Mouse (Mus musculus): Measurements from ENCODE around the gene Tgfbrap1.

DNA sequence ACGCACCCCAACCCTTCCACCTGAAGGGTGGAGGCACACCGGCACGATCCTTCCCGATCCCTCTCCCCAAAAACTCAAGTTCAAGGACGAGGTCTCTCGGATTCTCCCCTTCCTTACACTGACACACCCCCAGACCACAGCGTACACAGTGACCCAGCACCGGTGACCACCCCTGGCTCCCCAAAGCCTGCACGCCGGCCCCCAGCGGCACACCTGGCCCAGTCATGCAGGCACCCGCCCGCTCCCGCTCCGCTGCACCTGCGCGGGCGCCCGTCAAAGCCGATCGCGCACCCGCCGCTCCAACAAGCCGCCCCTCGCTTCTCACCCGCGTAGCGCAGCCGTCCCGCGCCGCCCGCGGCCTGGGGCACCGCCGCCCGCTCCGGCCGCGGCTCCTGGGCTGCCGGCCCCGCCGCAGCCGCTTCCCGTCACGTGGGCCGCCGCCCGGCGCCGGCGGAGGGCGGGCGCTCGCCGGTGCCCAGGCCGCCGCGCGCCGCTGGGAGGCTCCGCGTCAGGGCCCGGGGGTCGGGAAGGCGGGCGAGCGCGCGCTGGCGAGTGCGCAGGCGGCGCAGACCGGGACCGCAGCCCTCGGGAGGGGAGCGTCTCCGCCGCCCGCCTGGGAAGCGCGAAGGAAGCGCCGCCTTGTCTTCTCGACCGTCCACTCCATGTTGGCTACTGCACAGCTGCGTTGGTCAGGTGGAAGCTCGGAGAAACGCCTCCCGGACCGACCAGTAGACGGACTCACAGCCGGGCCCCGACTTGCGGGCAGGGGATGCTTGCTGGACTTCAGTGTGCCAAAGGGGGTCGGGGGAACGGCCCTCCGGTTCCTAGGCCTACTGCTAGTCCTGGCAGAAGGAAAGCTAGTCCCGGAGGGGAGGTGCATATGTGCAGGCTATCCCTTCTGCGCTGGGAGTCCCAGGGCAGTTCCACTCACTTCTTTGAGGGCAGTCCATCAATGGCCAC is 6.1 kb downstream of the Tgfbrap1 start:
- TF ChIP-seq HCFC1 (IDR thresholded peaks at IDR 0.05; ENCODE audit: low read depth, low read length), result no peak
- TF ChIP-seq CTCF (conservative IDR thresholded peaks at IDR 0.05 in 1 of 2, IDR thresholded peaks at IDR 0.05 in 1 of 2; ENCODE audit: low read depth in 2 of 2, low read length in 2 of 2), result no peak
